Mouse (Mus musculus): ENCODE measurements around the gene Maml3. TPM values are rescaled to one million over a fixed set of nuclear protein-coding genes. Genes with fewer than 3 reads are reported as not detected.
A peak's percentile ranks its signal among the peaks of the same experiment; 100 is the strongest.

Maml3 gene
- polyA plus RNA-seq, 1 experiment from 2014 or later: 7.8 TPM

DNA sequence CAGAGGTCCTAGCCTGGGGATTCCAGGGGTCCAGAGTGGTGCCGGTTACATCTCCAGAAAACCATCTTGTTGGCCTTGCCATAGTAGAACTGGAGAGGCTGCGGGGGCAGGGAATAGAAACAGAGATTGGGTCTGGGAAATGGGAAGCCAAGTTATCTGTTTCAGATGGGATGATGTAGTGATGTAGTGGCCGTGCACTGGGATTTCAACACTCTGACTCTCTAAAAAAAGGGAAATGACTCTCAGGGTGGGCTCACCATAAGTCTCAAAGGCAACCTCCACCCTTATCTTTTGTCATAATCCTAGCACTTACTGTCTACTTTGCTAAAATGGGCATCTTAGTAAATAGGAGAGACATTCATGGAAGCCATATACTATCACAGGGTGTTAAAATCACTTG, 406.9 kb downstream of the Maml3 start:
- Histone ChIP-seq H3K36me3 (peaks cover 23% of the 10 kb centered on the region), H3K27ac (no peak overlapping the region), H3K4me1 (peaks cover 30% of the 10 kb centered on the region), H3K27me3 (no peaks in the 10 kb centered on the region), H3K9me3 (replicated peaks) (no peaks in the 10 kb centered on the region), H3K4me2 (no peak overlapping the region), H3K4me3 (replicated peaks) (no peak overlapping the region), H3K9ac (no peak overlapping the region)
- ATAC-seq (replicated peaks; ENCODE audit: low FRiP score): no peak
- WGBS: 98% methylated on average over 3 of the region's 3 CpGs

- H3K4me2 ChIP-seq: no peak overlapping the region
- no peaks in the 10 kb centered on the region for H3K27me3 ChIP-seq
- H3K9ac ChIP-seq: no peak overlapping the region
- H3K27ac ChIP-seq: no peak overlapping the region
- 90% methylated on average over 3 of the region's 3 CpGs for WGBS
- H3K36me3 ChIP-seq: peaks cover 38% of the 10 kb centered on the region
- H3K4me3 ChIP-seq (replicated peaks): no peak overlapping the region
- H3K4me1 ChIP-seq: peaks cover 9% of the 10 kb centered on the region
- H3K9me3 ChIP-seq (replicated peaks): no peaks in the 10 kb centered on the region
- ATAC-seq (replicated peaks; ENCODE audit: low FRiP score): no peak
Observed at GRCm38 (mm10) chr3:51695713-51696112, 409.2 kb downstream of the Maml3 start.

DNA sequence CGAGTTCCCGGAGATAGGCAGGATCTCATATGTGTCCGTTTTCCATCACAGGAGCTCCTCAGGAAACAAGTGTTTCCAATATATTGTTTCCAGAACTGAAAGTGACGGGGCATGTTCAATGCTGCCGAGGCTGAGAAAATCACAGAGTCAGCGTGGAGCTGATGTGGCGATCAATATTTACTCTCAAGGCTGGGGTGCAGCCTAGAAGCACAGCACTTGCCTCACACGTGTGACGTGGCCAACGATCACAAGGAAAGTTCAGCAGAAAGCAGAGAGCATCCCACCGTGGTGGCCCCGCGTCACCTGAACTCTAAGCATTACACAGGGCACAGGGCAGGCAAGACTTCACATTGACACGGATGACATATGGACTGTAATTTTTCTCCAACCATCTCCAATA, 410.3 kb downstream of the Maml3 start:
- ATAC-seq (replicated peaks; ENCODE audit: low FRiP score): no peak
- Histone ChIP-seq H3K27ac (no peak overlapping the region), H3K9ac (no peak overlapping the region), H3K27me3 (no peaks in the 10 kb centered on the region), H3K9me3 (replicated peaks) (no peaks in the 10 kb centered on the region), H3K36me3 (peaks cover 50% of the 10 kb centered on the region), H3K4me3 (replicated peaks) (no peak overlapping the region), H3K4me2 (no peak overlapping the region), H3K4me1 (no peaks in the 10 kb centered on the region)
- 93% methylated on average over 14 of the region's 14 CpGs for WGBS

GRCm38 (mm10) chr3:51693196-51693595, 411.7 kb downstream of the Maml3 start:
- Histone ChIP-seq H3K4me3 (replicated peaks) (no peak overlapping the region), H3K9ac (no peak overlapping the region), H3K9me3 (replicated peaks) (no peaks in the 10 kb centered on the region), H3K4me1 (no peaks in the 10 kb centered on the region), H3K4me2 (no peak overlapping the region), H3K36me3 (peaks cover 63% of the 10 kb centered on the region), H3K27ac (no peak overlapping the region), H3K27me3 (no peaks in the 10 kb centered on the region)
- ATAC-seq (replicated peaks; ENCODE audit: low FRiP score): no peak
- 85% methylated on average over 10 of the region's 10 CpGs for WGBS

DNA sequence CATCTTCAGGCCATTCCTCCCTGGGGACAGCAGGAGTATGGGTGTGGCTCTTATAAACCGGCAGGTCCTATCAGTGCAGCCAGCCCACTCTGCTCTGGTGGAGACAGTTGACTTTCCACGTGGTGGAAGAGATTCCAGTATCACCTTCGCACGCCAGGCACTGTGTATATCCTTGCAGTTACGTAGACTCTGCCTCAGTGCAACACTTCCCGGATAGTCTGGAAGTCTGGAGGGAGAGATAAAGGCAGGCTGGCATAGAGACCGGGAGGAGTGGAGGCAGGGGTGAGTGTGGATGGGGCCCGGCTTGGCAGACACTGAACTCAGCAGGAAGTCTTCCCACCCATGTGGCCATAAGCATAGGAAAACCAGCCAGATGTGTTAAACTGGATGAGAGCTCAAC, 416.2 kb downstream of the Maml3 start:
- Histone ChIP-seq H3K4me2 (no peak overlapping the region), H3K27ac (no peak overlapping the region), H3K4me1 (no peaks in the 10 kb centered on the region), H3K9me3 (replicated peaks) (no peaks in the 10 kb centered on the region), H3K36me3 (peaks cover 50% of the 10 kb centered on the region), H3K4me3 (replicated peaks) (no peak overlapping the region), H3K27me3 (no peaks in the 10 kb centered on the region), H3K9ac (no peak overlapping the region)
- no peak for ATAC-seq (replicated peaks; ENCODE audit: low FRiP score)
- 88% methylated on average over 8 of the region's 8 CpGs for WGBS

DNA sequence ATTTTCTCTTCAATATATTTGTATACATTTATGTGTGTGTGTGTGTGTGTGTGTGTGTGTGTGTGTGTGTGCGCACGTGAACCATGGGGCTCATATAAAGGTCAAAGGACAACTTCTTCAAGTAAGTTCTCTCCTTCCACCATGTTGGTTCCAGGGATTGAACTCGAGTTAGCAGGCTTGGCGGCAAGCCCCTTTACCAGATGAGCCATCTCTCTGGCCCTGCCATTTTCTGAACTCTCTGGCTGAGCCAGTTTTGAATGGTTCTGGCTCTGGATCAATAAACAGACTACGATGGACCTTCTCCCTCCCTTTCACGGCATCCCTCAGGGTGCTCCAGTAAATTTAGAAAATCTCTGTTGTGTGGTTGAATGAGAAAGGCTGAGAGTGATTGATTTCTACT, 418.1 kb downstream of the Maml3 start:
- H3K9ac ChIP-seq: no peak overlapping the region
- no peak overlapping the region for H3K27ac ChIP-seq
- H3K9me3 ChIP-seq (replicated peaks): no peaks in the 10 kb centered on the region
- WGBS: 87% methylated on average over 6 of the region's 6 CpGs
- no peak overlapping the region for H3K4me3 ChIP-seq (replicated peaks)
- H3K4me1 ChIP-seq: no peaks in the 10 kb centered on the region
- no peak overlapping the region for H3K4me2 ChIP-seq
- H3K27me3 ChIP-seq: no peaks in the 10 kb centered on the region
- H3K36me3 ChIP-seq: peaks cover 41% of the 10 kb centered on the region
- no peak for ATAC-seq (replicated peaks; ENCODE audit: low FRiP score)

- Histone ChIP-seq H3K27me3 (no peaks in the 10 kb centered on the region), H3K4me1 (no peaks in the 10 kb centered on the region), H3K4me3 (replicated peaks) (no peak overlapping the region), H3K9me3 (replicated peaks) (no peaks in the 10 kb centered on the region), H3K27ac (no peak overlapping the region), H3K4me2 (no peak overlapping the region), H3K36me3 (peaks cover 37% of the 10 kb centered on the region), H3K9ac (no peak overlapping the region)
- ATAC-seq (replicated peaks; ENCODE audit: low FRiP score): no peak
- 88% methylated on average over 6 of the region's 6 CpGs for WGBS
Observed at GRCm38 (mm10) chr3:51686316-51686715, 418.6 kb downstream of the Maml3 start.

- ATAC-seq (replicated peaks; ENCODE audit: low FRiP score): no peak
- Histone ChIP-seq H3K9ac (no peak overlapping the region), H3K4me1 (no peaks in the 10 kb centered on the region)
Observed at GRCm38 (mm10) chr3:51685539-51685938, 419.3 kb downstream of the Maml3 start.

GRCm38 (mm10) chr3:51674963-51675362, 429.9 kb downstream of the Maml3 start:
- 81% methylated on average over 3 of the region's 3 CpGs for WGBS
- H3K4me3 ChIP-seq (replicated peaks): no peak overlapping the region
- H3K4me2 ChIP-seq: no peak overlapping the region
- no peaks in the 10 kb centered on the region for H3K9me3 ChIP-seq (replicated peaks)
- no peaks in the 10 kb centered on the region for H3K36me3 ChIP-seq
- no peak overlapping the region for H3K27ac ChIP-seq
- 0 out of 2 replicates have a peak, but pooled peaks cover 6% of the 10 kb centered on the region for H3K4me1 ChIP-seq
- H3K27me3 ChIP-seq: no peaks in the 10 kb centered on the region
- ATAC-seq (replicated peaks; ENCODE audit: low FRiP score): no peak
- no peak overlapping the region for H3K9ac ChIP-seq

More at GRCm38 (mm10) chr3:51685539-51685938, 419.3 kb downstream of the Maml3 start:
- no peaks in the 10 kb centered on the region for H3K27me3 ChIP-seq
- peaks cover 29% of the 10 kb centered on the region for H3K36me3 ChIP-seq
- no peaks in the 10 kb centered on the region for H3K9me3 ChIP-seq (replicated peaks)
- no peak overlapping the region for H3K4me2 ChIP-seq
- no peak overlapping the region for H3K4me3 ChIP-seq (replicated peaks)
- WGBS: 92% methylated on average over 6 of the region's 6 CpGs
- H3K27ac ChIP-seq: no peak overlapping the region

GRCm38 (mm10) chr3:51673408-51674086, 431.3 kb downstream of the Maml3 start:
- Histone ChIP-seq H3K4me3 (replicated peaks) (no peak overlapping the region), H3K9ac (no peak overlapping the region)
- 69% methylated on average over 21 of the region's 21 CpGs for WGBS

DNA sequence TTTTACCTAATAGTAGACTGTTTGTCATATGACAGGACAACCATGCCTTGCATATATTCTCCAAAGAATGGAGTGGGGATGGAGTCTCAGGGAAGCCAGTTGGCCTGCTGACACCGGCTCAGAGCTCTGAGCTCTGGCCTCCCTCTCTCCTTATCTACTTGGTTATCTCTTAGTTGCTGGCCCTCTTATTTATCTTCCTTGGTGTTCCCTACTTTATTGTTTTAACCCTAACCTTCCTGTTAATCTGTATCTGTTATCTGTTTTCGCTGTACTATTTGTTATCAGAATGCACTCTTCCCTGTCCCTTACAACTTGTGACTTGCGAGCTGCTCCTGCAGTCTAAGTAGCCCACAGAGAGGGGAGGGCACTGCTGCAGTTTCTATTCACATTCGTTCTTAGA, 432.2 kb downstream of the Maml3 start:
- H3K27ac ChIP-seq: no peak overlapping the region
- no peak overlapping the region for H3K9ac ChIP-seq
- H3K36me3 ChIP-seq: no peaks in the 10 kb centered on the region
- ATAC-seq (replicated peaks; ENCODE audit: low FRiP score): no peak
- H3K9me3 ChIP-seq (replicated peaks): no peaks in the 10 kb centered on the region
- peaks cover 11% of the 10 kb centered on the region; the same call in 1 of the 2 replicates for H3K4me1 ChIP-seq
- H3K4me2 ChIP-seq: no peak overlapping the region
- H3K27me3 ChIP-seq: no peaks in the 10 kb centered on the region
- WGBS: 69% methylated on average over 4 of the region's 4 CpGs
- H3K4me3 ChIP-seq (replicated peaks): no peak overlapping the region

More at GRCm38 (mm10) chr3:51673408-51674086, 431.3 kb downstream of the Maml3 start:
- peak; percentile 67 for ATAC-seq (replicated peaks; ENCODE audit: low FRiP score)
- Histone ChIP-seq H3K27ac (no peak overlapping the region), H3K27me3 (no peaks in the 10 kb centered on the region), H3K36me3 (no peaks in the 10 kb centered on the region), H3K4me1 (0 out of 2 replicates have a peak, but pooled peaks cover 6% of the 10 kb centered on the region), H3K9me3 (replicated peaks) (no peaks in the 10 kb centered on the region), H3K4me2 (no peak overlapping the region)

GRCm38 (mm10) chr3:51671071-51671469, 433.8 kb downstream of the Maml3 start:
- no peaks in the 10 kb centered on the region for H3K27me3 ChIP-seq
- no peak for ATAC-seq (replicated peaks; ENCODE audit: low FRiP score)
- H3K4me1 ChIP-seq: peaks cover 12% of the 10 kb centered on the region; the same call in 1 of the 2 replicates
- 97% methylated on average over 1 of the region's 1 CpGs for WGBS
- H3K27ac ChIP-seq: no peak overlapping the region
- no peak overlapping the region for H3K4me3 ChIP-seq (replicated peaks)
- H3K36me3 ChIP-seq: no peaks in the 10 kb centered on the region
- H3K9ac ChIP-seq: no peak overlapping the region
- H3K4me2 ChIP-seq: no peak overlapping the region
- no peaks in the 10 kb centered on the region for H3K9me3 ChIP-seq (replicated peaks)
